Mouse (Mus musculus) CH12.LX (cell line): ENCODE measurements around the gene Capns1. TPM values are rescaled to one million over a fixed set of nuclear protein-coding genes. Genes with fewer than 3 reads are reported as not detected.

Experiments used
- DNase-seq: peaks from one replicate; pipeline ENCODE4 v3.0.0-alpha.2; 2013; ENCODE audit errors: extremely low read depth
- H3K27ac ChIP-seq: 2 replicates; pipeline ENCODE4 v1.5.1; 2012; ENCODE audit warnings: low read depth, mild to moderate bottlenecking, control low read depth, moderate library complexity; ENCODE audit not compliant: insufficient read depth
- H3K27me3 ChIP-seq: replicated peaks from 2 replicates; pipeline ENCODE3; 2012; ENCODE audit warnings: inconsistent platforms
- H3K36me3 ChIP-seq, 2 experiments: replicated peaks in 1 of 2; 2 replicates each; pipeline versions ENCODE3 to v1.6.1; 2012; ENCODE audit warnings: inconsistent platforms in 1 of 2, low read length in 1 of 2, mild to moderate bottlenecking in 1 of 2, mixed read lengths in 1 of 2, moderate library complexity in 1 of 2; ENCODE audit not compliant: control insufficient read depth in 1 of 2, insufficient read depth in 1 of 2
- H3K4me1 ChIP-seq, 2 experiments: 2 replicates each; pipeline ENCODE4 v1.6.1; 2012; ENCODE audit warnings: inconsistent platforms in 1 of 2, moderate library complexity in 1 of 2; ENCODE audit not compliant: insufficient read depth in 2 of 2, control insufficient read depth in 1 of 2
- H3K4me2 ChIP-seq: 2 replicates; pipeline ENCODE4 v1.6.1; 2012; ENCODE audit warnings: low read depth, mild to moderate bottlenecking, control low read depth; ENCODE audit not compliant: poor library complexity, insufficient read depth, severe bottlenecking
- H3K4me3 ChIP-seq, 3 experiments: fragments of 150-350 bp in 1 of 3; sonication (generic) in 1 of 3; replicated peaks in 1 of 3; 2 replicates each; pipeline versions ENCODE3 to v1.5.1; 2011 to 2012; ENCODE audit warnings: low read depth in 2 of 3, low read length in 2 of 3, mild to moderate bottlenecking in 2 of 3, moderate library complexity in 2 of 3, control low read depth in 1 of 3, improper control_type of control experiment in 1 of 3, inconsistent platforms in 1 of 3, mixed read lengths in 1 of 3; ENCODE audit not compliant: poor library complexity in 1 of 3
- H3K79me2 ChIP-seq: replicated peaks from 2 replicates; pipeline ENCODE4 v1.6.1; 2012; ENCODE audit warnings: mild to moderate bottlenecking, moderate library complexity; ENCODE audit not compliant: control insufficient read depth, poor library complexity, insufficient read depth, severe bottlenecking; ENCODE audit errors: extremely low read depth
- H3K9ac ChIP-seq: 2 replicates; pipeline ENCODE4 v1.6.1; 2012; ENCODE audit warnings: low read depth, mild to moderate bottlenecking, control low read depth, moderate library complexity; ENCODE audit not compliant: insufficient read depth
- H3K9me3 ChIP-seq: replicated peaks from 2 replicates; pipeline ENCODE3; 2012; ENCODE audit warnings: low read length, inconsistent platforms, mixed read lengths
- E2F4 ChIP-seq: IDR thresholded peaks from 2 replicates; pipeline ENCODE4 v1.6.1; 2011; ENCODE audit warnings: low read depth, low read length, improper control_type of control experiment; ENCODE audit not compliant: insufficient replicate concordance
- ELF1 ChIP-seq: IDR thresholded peaks from 2 replicates; pipeline ENCODE4 v1.6.1; 2014; ENCODE audit warnings: low read depth, mild to moderate bottlenecking, inconsistent platforms, low read length, improper control_type of control experiment
- HCFC1 ChIP-seq: IDR thresholded peaks from 2 replicates; pipeline ENCODE4 v1.6.1; 2012; ENCODE audit warnings: low read depth, mild to moderate bottlenecking, inconsistent platforms, low read length, improper control_type of control experiment
- IRF4 ChIP-seq: IDR thresholded peaks from 2 replicates; pipeline ENCODE4 v1.6.1; 2014; ENCODE audit warnings: low read depth, mild to moderate bottlenecking, inconsistent platforms, low read length, improper control_type of control experiment
- KAT2A ChIP-seq: IDR thresholded peaks from 2 replicates; pipeline ENCODE4 v1.6.1; 2012; ENCODE audit warnings: low read length, improper control_type of control experiment, inconsistent platforms; ENCODE audit not compliant: insufficient replicate concordance
- MAFK ChIP-seq: IDR thresholded peaks from 2 replicates; pipeline ENCODE4 v1.6.1; 2011; ENCODE audit warnings: low read length, improper control_type of control experiment; ENCODE audit not compliant: insufficient replicate concordance
- MAX ChIP-seq: IDR thresholded peaks from 2 replicates; pipeline ENCODE4 v1.6.1; 2011; ENCODE audit warnings: low read length, improper control_type of control experiment
- MAZ ChIP-seq: IDR thresholded peaks from 2 replicates; pipeline ENCODE4 v1.6.1; 2012; ENCODE audit warnings: low read depth, mild to moderate bottlenecking, inconsistent platforms, low read length, improper control_type of control experiment, moderate library complexity
- MEF2A ChIP-seq: IDR thresholded peaks from 2 replicates; pipeline ENCODE4 v1.6.1; 2014; ENCODE audit warnings: low read depth, mild to moderate bottlenecking, inconsistent platforms, low read length, improper control_type of control experiment, borderline replicate concordance
- MXI1 ChIP-seq: IDR thresholded peaks from 2 replicates; pipeline ENCODE4 v1.6.1; 2011; ENCODE audit warnings: mild to moderate bottlenecking, low read depth, low read length, improper control_type of control experiment
- NELFE ChIP-seq: IDR thresholded peaks from 2 replicates; pipeline ENCODE4 v1.6.1; 2011; ENCODE audit warnings: low read depth, low read length, improper control_type of control experiment
- POLR2A ChIP-seq: IDR thresholded peaks from 2 replicates; pipeline ENCODE4 v1.6.1; 2011; ENCODE audit warnings: low read depth, mild to moderate bottlenecking, improper control_type of control experiment, low read length
- RAD21 ChIP-seq: IDR thresholded peaks from 2 replicates; pipeline ENCODE4 v1.6.1; 2011; ENCODE audit warnings: low read depth, mild to moderate bottlenecking, low read length, improper control_type of control experiment, moderate library complexity
- RCOR1 ChIP-seq: conservative IDR thresholded peaks from 2 replicates; pipeline ENCODE4 v1.6.1; 2012; ENCODE audit warnings: low read depth, mild to moderate bottlenecking, inconsistent platforms, low read length, improper control_type of control experiment
- UBTF ChIP-seq: IDR thresholded peaks from 2 replicates; pipeline ENCODE4 v1.6.1; 2012; ENCODE audit warnings: low read depth, mild to moderate bottlenecking, inconsistent platforms, low read length, improper control_type of control experiment, moderate library complexity
- USF1 ChIP-seq: IDR thresholded peaks from 2 replicates; pipeline ENCODE4 v1.6.1; 2014; ENCODE audit warnings: low read depth, mild to moderate bottlenecking, inconsistent platforms, low read length, improper control_type of control experiment
- ZKSCAN1 ChIP-seq: IDR thresholded peaks from 2 replicates; pipeline ENCODE4 v1.6.1; 2012; ENCODE audit warnings: low read depth, inconsistent platforms, low read length, improper control_type of control experiment, borderline replicate concordance
- ZMIZ1 ChIP-seq: IDR thresholded peaks from 2 replicates; pipeline ENCODE4 v1.6.1; 2012; ENCODE audit warnings: low read depth, mild to moderate bottlenecking, inconsistent platforms, low read length, improper control_type of control experiment
- dilution Hi-C: fragments of 300-500 bp; cut with MboI; formaldehyde crosslinking; loops from 2 replicates; pipeline ENCODE4 v1.14.3; 2020; ENCODE audit warnings: low sequenced_read_pairs; ENCODE audit not compliant: extremely low pct_unique_long_range_greater_than_20kb, extremely low pct_ligation_motif_present
- in situ Hi-C: fragments of 300-500 bp; cut with MboI; formaldehyde crosslinking; loops from 3 replicates; pipeline ENCODE4 v1.14.3; 2019; ENCODE audit warnings: low sequenced_read_pairs, low pct_ligation_motif_present, low pct_unique_long_range_greater_than_20kb, mixed read lengths
- polyA plus RNA-seq: library from polyadenylated mRNA; unstranded; fragments of >175 nt; gene quantifications from 2 replicates; pipeline ENCODE4 v1.2.1, GENCODE M21; 2012; ENCODE audit warnings: low read depth; ENCODE audit not compliant: insufficient read length
- total RNA-seq, 2 experiments: library from RNA; depleted of rRNA; stranded (reverse); fragments of 300-350 nt in 1 of 2; fragments of >200 nt in 1 of 2; gene quantifications; 2 replicates each; pipeline ENCODE4 v1.2.3; 2012 to 2014

The Capns1 gene
- total and polyA plus RNA-seq, 3 experiments: 101 to 233 (median 219) TPM

GRCm38 (mm10) chr7:30215875-30216274, 17.3 kb upstream of the Capns1 start:
- Histone ChIP-seq H3K79me2 (no peaks in the 10 kb centered on the region), H3K4me3 (no peak overlapping the region), H3K36me3 (no peaks in the 10 kb centered on the region), H3K4me2 (no peak overlapping the region), H3K27ac (no peak overlapping the region), H3K9ac (no peak overlapping the region), H3K9me3 (no peaks in the 10 kb centered on the region), H3K27me3 (peaks cover 3% of the 10 kb centered on the region), H3K4me1 (peaks cover 14 to 19% of the 10 kb centered on the region in 2 experiments)
- TF ChIP-seq MAFK: no peak
- TF ChIP-seq NELFE: no peak
- TF ChIP-seq ELF1: no peak
- no peak for TF ChIP-seq HCFC1
- no peak for TF ChIP-seq MAZ
- no peak for TF ChIP-seq IRF4
- dilution Hi-C loops: no loop called here
- DNase-seq: no peak
- in situ Hi-C loops: loop anchor here (5.0 kb wide), 1 partner anchor 34 kb away; the partner anchor contains the start of gene Cox7a1

- no peak overlapping the region for H3K9ac ChIP-seq
- peaks cover 3% of the 10 kb centered on the region for H3K27me3 ChIP-seq
- H3K4me2 ChIP-seq: no peak overlapping the region
- H3K27ac ChIP-seq: no peak overlapping the region
- no peaks in the 10 kb centered on the region for H3K36me3 ChIP-seq
- H3K4me3 ChIP-seq: no peak overlapping the region
- no peak for DNase-seq
- no peaks in the 10 kb centered on the region for H3K79me2 ChIP-seq
- TF ChIP-seq MAFK (no peak), E2F4 (no peak), RCOR1 (no peak), UBTF (no peak), ELF1 (no peak), RAD21 (no peak), POLR2A (no peak), USF1 (no peak), KAT2A (no peak), MXI1 (no peak), ZKSCAN1 (no peak), ZMIZ1 (no peak), MAX (no peak), MEF2A (no peak)
- no peaks in the 10 kb centered on the region for H3K9me3 ChIP-seq
- dilution Hi-C loops: no loop called here
- peaks cover 4 to 6% of the 10 kb centered on the region in 2 experiments for H3K4me1 ChIP-seq
- in situ Hi-C loops: no loop called here
These were observed 15.3 kb upstream of the Capns1 start for GRCm38 (mm10) chr7:30213881-30214280.
